Mouse (Mus musculus) heart, postnatal 25 days (tissue): ENCODE results near the gene Espl1. TPM values are rescaled to one million over a fixed set of nuclear protein-coding genes. Genes with fewer than 3 reads are reported as not detected.

Experiments used
- DNase-seq: peaks from one replicate; pipeline ENCODE4 v3.0.0; 2022; ENCODE audit warnings: low spot score
- intact Hi-C: fragments of 180-260 bp; cut with DNase I; formaldehyde crosslinking; loops from one replicate; pipeline ENCODE4 v1.15.1; 2025
- total RNA-seq, 2 experiments: library from RNA; stranded (reverse); gene quantifications; 2 replicates each; pipeline ENCODE4 v1.2.3; 2021

The Espl1 gene
- total RNA-seq, 2 experiments from 2014 or later, result 0.65 to 1.9 TPM

- intact Hi-C loops, result no loop called here
- no peak for DNase-seq
These were observed 24.6 kb upstream of the Espl1 start for GRCm38 (mm10) chr15:102271441-102271840.

DNA sequence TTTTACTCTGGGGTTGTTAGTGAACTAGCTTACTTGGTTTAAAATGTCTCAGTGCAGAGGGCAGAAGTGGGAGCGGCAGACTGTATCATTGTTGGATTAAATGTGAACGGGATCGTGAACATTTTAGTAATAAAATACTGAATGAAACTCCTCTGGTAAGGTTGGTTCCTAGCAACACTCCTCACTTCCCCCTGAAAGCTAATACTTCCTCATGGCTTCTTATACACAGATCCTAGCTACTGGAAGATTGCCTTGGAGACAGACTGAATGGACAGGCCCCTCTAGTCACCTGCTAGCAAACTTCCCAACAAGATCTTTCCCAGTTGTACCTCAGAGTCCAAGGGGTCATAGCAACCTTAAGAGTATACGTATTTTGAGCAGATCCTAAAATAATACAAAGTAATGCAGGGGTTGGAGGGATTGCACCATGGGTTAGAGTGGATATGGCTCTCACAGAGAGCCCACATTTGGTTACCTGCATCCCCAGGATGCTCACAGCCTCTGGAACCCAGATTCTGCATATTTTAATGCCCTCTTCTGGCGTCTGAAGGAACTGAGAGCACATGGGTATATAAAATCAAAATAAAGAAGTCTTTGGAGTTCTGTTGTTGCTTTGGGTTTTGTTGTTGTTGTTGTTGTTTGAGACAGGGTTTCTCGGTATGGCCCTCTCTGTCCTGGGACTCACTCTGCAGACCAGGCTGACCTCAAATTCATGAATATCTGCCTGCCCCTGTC, 21.9 kb upstream of the Espl1 start:
- intact Hi-C loops, result no loop called here
- no peak for DNase-seq

DNA sequence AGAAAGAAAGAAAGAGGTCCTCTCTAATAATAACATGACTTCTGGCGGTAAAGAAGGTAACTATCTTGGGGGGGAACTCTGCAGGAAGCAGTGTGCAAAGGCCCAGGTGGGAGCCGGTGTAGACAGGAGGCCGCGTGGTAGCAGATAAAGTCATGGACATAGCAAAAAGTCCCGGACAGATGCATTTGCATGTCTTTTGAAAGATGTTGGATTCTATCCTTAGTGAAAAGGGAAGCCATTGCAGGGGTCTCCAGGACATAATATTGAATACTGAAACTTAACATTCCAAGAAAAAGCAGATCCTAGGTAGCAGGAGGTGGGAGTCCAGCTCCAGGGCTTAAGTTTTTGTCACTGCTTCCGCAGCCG, 17.4 kb upstream of the Espl1 start:
- no peak for DNase-seq
- intact Hi-C loops, result loop anchor here (1.0 to 2.0 kb wide), 2 partner anchors 31 to 40 kb away; no protein-coding TSS in a partner anchor

- intact Hi-C loops, result loop anchor here (1.0 to 2.0 kb wide), 2 partner anchors 32 to 40 kb away; no protein-coding TSS in a partner anchor
- DNase-seq, result peak; percentile 76
These were observed 16.8 kb upstream of the Espl1 start, which contains the start of gene Mfsd5 for GRCm38 (mm10) chr15:102279092-102279782. Gene Mfsd5 (plus strand): TSS chr15:102279454.

GRCm38 (mm10) chr15:102279783-102280520, 16.1 kb upstream of the Espl1 start:
- no peak for DNase-seq
- intact Hi-C loops, result loop anchor here (1.0 to 2.0 kb wide), 2 partner anchors 33 to 41 kb away; no protein-coding TSS in a partner anchor

GRCm38 (mm10) chr15:102280623-102281022, 15.4 kb upstream of the Espl1 start:
- no peak for DNase-seq
- intact Hi-C loops, result no loop called here

- DNase-seq, result no peak
- intact Hi-C loops, result no loop called here
These were observed 13.4 kb upstream of the Espl1 start for GRCm38 (mm10) chr15:102282463-102283292.

DNA sequence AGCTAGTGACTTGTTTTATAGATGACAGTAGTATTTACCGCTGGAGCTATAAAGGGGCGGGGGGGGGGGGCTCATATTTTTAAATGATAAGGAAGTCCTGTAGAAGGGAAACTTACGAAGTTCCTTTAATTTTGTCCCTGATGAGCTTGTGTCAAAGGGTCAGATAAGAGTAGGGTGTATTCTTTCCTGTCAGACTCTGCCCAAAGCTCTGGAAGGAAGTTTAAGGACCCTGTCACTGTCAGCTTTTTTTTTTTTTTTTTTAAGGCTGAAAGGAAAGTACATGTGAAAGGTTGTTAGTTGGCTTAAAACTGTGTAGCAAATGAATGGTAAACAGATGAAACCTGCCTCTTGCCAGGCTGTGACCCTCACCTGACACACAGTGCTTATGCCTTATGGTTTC, 12.4 kb upstream of the Espl1 start:
- no peak for DNase-seq
- intact Hi-C loops, result no loop called here

GRCm38 (mm10) chr15:102287395-102287794, 8.7 kb upstream of the Espl1 start:
- no peak for DNase-seq
- intact Hi-C loops, result loop anchor here (1.0 to 5.0 kb wide), 3 partner anchors 29 to 155 kb away; no protein-coding TSS in a partner anchor

GRCm38 (mm10) chr15:102296368-102297006, 421 bp downstream of the Espl1 start:
- intact Hi-C loops, result no loop called here

DNA sequence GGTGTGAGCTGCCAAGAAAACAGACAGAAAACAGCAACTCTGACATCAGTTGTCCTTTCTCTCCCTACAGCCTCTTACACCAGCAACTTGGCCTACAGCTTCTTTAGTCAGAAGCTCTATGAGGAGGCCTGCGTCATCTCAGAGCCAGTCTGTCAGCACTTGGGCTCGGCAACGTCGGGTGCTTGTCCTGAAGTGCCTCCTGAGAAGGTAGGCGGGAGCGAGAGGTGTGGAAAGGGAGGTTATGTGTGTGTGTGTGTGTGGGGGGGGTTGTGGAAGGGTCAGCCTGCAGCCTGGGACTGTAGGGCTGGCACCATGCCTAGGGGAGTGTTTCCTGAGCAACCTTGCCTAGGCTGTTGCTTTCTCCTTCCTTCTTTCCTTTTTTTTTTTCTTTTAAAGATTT, 6.5 kb downstream of the Espl1 start:
- intact Hi-C loops, result no loop called here
- DNase-seq, result no peak

More at GRCm38 (mm10) chr15:102296368-102297006, 421 bp downstream of the Espl1 start:
- DNase-seq, result no peak

DNA sequence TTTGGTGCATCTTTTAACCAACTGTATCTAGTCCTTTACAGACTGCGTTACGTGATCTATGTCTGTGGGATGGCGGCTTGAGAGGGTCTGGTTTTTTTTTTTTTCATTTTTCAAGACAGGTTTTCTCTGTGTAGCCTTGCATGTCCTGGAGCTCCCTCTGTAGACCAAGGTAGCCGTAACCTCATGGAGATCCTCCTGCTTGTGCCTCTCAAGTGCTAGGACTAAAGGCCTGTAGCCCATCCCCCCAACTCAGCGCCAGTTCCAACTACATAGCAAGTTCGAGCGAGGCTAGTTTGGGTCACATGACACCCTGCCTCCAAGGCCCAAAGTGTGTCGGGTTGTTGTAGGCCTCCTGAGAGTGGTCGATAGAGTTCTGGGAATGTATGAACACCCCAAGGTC, 12.7 kb downstream of the Espl1 start:
- intact Hi-C loops, result no loop called here
- DNase-seq, result no peak

DNA sequence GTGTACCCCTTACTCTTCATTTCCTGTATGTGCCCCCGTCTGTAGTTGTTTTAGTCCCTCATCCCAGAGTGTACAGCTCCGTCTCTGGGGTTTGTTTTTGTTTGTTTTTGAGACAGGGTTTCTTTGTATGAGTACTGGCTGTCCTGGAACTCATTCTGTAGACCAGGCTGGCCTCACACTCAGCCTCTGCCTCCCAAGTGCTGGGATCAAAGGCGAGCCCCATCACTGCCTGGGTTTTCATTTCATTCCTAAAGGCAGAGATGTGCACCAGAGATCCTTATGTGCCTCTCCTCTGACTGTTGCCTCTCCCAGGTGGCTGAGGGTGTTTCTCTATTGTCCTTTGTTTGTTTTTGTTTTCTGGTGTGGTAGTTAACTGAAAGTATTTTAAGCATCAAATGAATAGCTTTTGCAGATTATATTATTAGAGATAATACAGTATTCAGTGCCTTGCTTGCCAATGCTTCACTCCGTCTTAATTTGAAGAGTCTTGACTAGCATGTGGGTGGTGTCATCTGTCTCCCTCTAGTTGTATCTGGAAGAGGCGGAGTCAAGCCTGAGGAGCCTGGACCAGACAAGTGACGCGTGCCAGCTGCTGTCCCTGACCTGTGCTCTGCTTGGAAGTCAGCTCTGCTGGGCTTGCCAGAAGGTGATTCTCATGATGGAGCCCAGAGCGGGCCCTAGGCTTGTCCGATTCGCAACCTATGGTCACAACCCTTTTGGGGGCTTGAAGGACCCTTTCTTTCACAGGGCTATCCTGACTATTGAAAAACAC, 14.2 kb downstream of the Espl1 start:
- intact Hi-C loops, result no loop called here
- peak; percentile 55 for DNase-seq

DNA sequence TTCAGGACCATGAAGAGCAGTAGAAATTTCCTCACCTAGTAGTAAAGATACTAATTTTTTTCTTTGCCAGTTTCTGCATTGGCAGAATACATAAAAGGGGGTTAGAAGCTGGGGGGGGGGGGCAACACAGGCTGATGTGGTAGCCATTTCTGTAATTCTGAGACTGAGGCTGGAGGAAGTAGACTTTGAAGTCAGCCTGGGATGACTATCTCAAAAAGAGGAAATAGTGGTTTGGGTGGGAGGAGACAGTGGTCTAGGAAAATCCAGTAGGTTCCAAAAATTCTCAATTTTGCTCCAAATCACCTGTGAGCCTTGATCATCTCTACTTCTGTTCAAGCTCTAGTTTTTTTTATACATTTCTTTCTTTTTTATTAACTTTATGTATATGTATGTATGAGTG, 15.4 kb downstream of the Espl1 start:
- intact Hi-C loops, result no loop called here
- DNase-seq, result no peak

GRCm38 (mm10) chr15:102315292-102315691, 19.2 kb downstream of the Espl1 start:
- intact Hi-C loops, result no loop called here
- DNase-seq, result peak; percentile 38

DNA sequence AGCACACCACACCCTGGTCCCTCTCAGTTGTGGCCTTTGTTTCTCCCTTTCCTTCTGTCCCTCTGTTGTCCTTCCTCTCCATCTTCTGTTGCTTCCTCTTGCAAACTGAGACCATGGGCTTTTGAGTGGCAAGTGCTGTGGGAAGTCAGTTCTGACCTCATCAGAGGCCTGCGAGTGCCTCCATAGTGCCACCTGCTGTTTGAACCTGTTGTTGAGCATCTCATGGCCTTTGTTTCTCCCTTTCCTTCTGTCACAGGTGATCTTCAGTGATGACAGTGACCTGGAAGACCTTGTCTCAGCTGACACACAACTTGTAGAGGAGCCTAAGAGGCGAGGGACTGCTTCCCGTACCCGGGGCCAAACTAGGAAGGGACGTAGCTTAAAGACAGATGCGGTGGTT, 20.2 kb downstream of the Espl1 start:
- peak; percentile 40 for DNase-seq
- intact Hi-C loops, result loop anchor here (1.0 kb wide), 2 partner anchors 29 to 77 kb away; no protein-coding TSS in a partner anchor

DNA sequence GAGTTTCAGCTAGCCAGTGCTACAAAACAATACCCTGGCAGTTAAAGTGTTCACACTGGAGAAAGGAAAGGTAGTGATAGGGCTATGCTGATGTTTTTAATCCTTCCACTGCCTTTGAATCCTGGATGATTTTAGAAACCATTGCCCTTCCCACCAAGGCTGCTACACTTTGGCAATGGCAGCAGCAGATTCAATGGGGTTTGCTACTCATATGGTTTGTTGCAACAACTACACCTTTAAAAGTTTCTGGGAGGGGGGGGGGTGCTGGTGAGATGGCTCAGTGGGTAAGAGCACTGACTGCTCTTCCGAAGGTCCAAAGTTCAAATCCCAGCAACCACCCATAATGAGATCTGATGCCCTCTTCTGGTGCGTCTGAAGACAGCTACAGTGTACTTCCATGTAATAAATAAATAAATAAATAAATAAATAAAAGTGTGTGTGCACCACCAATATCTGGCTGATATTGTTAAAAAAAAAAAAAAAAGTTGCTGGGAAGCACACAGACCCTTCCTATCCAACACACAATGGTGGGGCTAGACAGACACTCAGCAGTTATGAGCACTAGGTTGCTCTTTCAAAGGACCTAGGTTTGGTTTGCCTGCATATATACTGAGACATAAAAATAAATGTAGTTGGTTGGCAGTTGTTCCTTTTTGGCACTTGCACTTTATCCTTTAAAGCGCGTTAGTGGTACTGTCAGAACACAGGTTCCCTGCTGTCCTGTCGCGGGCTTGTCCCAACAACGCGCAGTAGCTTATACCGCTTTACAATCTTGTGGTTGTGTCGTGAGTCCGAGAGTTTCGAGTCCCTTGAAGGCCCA, 28.8 kb downstream of the Espl1 start:
- intact Hi-C loops, result no loop called here
- DNase-seq, result no peak
